Mouse (Mus musculus) heart, adult 2 months (tissue): ENCODE measurements around the gene Gm21836.

ENCODE experiments used
- CTCF ChIP-seq: fragments of 200-600 bp; IDR thresholded peaks from 2 replicates; pipeline ENCODE4 v1.8.1; 2022; ENCODE audit warnings: antibody characterized with exemption, mild to moderate bottlenecking, moderate library complexity
- EP300 ChIP-seq: fragments of 200-500 bp; IDR thresholded peaks from 2 replicates; pipeline ENCODE4 v1.6.1; 2011; ENCODE audit warnings: low read depth, low read length, control low read depth; ENCODE audit not compliant: insufficient read depth
- POLR2A ChIP-seq: fragments of 200-500 bp; IDR thresholded peaks from 2 replicates; pipeline ENCODE4 v1.6.1; 2011; ENCODE audit warnings: mild to moderate bottlenecking, low read depth, low read length, control low read depth; ENCODE audit not compliant: insufficient read depth

- TF ChIP-seq POLR2A (0 out of 2 replicates have a peak, but pooled peaks have one; percentile 14), CTCF (no peak), EP300 (no peak)
These were observed 15.5 kb downstream of the Gm21836 start for GRCm38 (mm10) chr9:124478081-124478480.
